Mouse (Mus musculus): ENCODE results near the gene Map2k3. TPM values are rescaled to one million over a fixed set of nuclear protein-coding genes. Genes with fewer than 3 reads are reported as not detected.
"Not testable (repeated sequence)": the region's sequence is repeated elsewhere in the genome, so short reads cannot be mapped to it uniquely, and the experiment has no call there.

The Map2k3 gene
- 100 to 1,000 TPM; 105 to 173 TPM for total RNA-seq (2021)
- long read RNA-seq, experiment 1, transcript Map2k3-201 (12 exons, 2,198 nt) = major isoform, 262 of 289 reads
- long read RNA-seq, experiment 1, partial matches to known transcripts = 15 of 289 reads
- long read RNA-seq, experiment 1, other reads (novel, unspliced or antisense) = 12 of 289 reads
- long read RNA-seq, experiment 2, transcript Map2k3-201 (12 exons, 2,198 nt) = major isoform, 223 of 240 reads
- long read RNA-seq, experiment 2, partial matches to known transcripts = 9 of 240 reads
- long read RNA-seq, experiment 2, other reads (novel, unspliced or antisense) = 8 of 240 reads

DNA sequence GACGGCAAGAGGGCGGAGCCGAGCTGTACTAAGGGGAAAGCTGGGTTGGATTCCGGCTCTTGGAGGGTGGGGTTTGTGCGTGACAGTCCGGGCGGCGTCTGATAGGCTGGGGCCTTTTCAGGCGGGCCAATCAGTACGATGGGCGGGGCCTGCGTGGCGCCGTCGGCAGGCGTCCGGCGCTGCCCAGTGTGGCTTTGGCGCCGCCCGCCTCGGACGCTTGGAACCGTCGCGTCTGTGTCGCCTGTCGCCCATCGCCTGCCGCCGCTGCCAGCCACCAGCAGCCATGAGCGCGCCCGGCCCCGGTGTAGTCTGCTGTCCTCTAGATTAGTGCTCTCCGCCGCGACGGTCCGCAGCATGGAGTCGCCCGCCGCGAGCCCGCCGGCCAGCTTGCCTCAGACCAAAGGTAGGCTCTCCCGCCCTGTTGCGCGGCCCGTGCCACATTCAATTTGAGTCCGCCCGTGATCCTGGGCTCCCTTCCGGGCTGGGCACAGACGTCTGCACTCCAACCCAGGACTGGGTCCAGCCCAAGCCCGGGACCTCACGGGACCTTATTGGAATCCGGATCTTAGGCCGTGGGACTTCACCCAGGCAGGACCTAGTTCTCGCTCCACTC, at the start of gene Map2k3:
TSS of gene Map2k3 (plus strand) at position 165 of the 613 bp plus-strand sequence.
- DNase-seq (ENCODE audit: low spot score) = peak; percentile 97

DNA sequence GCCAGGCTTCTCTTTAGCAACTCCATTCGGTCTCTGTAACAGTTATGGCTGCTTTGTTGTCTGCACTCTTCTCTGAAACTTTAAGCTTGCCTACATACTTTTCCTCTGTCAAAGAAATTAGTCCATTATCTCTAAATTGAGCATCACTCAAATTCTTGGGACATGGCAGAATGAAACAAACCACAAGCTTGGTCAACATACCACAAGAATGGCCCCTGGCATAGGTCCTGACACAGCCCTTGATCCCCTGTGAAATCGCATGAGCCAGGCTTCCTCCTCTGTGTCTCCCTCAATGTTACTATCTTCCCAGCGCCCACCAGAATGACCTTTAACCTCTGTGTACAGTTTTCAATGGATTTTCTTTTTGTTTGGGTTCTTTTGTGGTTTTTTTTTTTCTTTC, 49.4 kb upstream of the Map2k3 start:
- DNase-seq (ENCODE audit: low spot score) = no peak

DNA sequence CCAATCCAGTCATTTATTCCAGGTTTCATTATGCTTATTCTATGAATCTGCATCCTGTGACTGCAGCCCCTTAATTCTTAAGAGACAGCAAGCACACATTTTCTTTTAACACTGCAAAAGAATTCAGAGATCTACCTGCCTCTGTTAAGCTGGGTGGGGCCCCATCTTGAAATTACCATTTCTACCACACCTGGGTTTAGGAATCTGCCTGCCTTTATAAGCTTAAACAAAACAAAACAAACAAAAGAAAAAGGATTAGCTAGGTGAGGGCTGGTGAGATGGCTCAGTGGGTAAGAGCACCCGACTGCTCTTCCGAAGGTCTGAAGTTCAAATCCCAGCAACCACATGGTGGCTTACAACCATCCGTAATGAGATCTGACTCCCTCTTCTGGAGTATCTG, 44.8 kb upstream of the Map2k3 start:
- DNase-seq (ENCODE audit: low spot score) = not testable (repeated sequence)

DNA sequence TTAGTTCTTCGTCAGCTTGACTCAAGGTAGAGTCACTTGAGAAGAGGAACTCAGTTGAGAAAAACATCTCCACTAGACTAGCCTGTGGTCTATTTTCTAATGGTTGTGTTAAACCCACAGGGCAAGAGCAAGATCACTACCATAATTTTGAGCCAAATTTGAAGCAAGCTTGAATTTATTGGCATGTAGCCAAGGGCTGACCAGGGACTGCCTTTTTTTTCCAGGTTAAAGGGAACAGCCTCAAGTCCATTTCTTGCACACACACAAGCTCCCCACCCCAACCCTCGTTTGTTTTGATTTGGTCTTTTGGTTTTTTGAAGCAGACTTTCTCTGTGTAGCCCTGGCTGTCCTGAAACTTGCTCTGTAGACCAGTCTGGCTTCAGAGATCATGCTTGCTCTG, 42.0 kb upstream of the Map2k3 start:
- no peak for DNase-seq (ENCODE audit: low spot score)

GRCm38 (mm10) chr11:60890286-60890685, 41.5 kb upstream of the Map2k3 start:
- no peak for DNase-seq (ENCODE audit: low spot score)

GRCm38 (mm10) chr11:60890744-60891143, 41.1 kb upstream of the Map2k3 start:
- DNase-seq (ENCODE audit: low spot score) = no peak

DNA sequence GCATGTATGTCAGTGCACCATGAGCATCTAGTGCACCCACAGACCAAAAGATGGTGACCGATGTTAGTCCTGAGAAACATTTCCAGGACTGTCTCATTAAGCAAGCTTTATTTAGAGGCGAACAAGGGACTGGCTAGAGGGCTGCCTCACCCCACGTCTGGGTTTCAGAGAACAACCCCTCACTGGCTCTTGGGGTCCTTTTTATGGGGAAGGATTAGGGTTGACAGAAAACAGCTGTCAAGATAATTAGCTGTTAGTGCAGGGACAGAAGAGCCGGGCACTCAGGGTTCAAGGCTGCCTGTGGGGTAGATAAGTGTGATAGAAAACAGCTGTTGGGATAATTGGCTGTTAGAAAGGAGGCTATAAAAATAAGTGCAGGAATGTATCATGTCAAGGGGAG, 35.9 kb upstream of the Map2k3 start:
- DNase-seq (ENCODE audit: low spot score) = no peak

DNA sequence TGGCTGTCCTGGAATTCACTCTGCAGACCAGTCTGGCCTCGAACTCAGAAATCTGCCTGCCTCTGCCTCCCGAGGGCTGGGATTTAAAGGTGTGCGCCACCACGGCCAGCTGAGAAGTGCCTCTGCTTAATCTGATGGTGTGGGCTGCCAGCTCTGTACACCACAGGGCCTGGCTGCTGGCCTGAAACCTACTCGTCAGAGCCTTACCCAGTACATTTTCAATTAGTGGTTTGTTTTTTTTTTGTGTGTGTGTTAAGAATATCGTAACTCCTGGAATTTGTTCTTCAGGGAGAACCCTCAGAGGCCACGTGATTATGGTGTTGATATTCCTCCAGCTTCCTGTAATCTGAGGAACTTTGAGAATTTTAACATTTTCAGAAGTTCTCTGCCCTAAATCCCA, 29.8 kb upstream of the Map2k3 start:
- no peak for DNase-seq (ENCODE audit: low spot score)

- DNase-seq (ENCODE audit: low spot score) = no peak
Observed at GRCm38 (mm10) chr11:60902486-60902885, 29.3 kb upstream of the Map2k3 start.

DNA sequence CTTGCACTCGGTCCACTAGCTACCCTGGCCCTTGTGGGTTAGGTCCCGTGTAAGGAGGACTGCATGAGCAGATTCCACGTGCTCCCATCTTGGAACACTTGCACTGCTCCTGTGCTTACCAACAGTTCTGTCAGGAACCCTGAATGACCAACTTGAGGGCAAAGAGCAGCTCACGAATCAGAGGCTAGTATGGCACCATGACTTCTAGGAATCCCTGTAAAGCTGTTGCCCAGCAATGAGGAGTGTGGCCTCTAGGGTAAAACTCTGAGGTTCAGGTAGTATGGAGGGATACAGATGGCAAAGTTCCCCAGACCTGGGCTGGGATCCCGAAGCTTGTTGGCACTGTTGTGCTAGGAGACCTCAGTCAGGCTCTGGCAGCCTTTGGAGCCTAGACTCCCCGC, 28.2 kb upstream of the Map2k3 start:
- DNase-seq (ENCODE audit: low spot score) = no peak

DNA sequence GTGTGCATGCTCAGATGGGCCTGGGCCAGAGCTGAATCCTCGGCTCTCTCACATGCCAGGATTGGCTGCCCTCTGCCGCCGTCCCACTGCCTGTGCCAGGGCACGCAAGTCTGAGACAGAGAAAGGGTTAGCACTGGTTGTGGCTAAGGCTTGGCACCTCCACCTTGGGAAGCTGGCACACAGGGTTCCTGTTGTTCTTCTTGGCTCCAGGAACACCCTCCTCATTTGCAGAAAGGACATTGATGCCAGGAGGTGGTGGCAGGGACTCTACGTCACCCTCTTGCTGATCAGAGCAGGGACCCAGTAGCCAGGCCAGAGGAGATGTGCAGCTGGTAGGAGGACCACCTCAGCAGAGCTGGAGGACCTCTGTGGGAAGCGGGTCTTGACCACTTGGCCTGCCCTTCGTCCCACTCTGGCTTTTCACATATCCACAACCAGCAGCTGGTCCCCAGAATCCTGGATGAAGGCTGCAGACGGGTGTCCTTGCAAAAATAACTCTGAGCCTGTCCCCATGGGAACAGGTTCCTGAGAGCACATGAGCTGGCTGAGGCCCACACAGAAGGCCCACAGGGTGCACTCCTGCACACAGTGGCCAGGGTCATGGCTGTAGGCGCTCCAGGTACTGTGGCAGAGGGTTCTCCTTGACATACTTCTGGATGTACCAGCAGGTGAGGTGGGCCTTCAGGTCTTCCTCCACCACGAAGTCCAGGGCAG, 26.3 kb upstream of the Map2k3 start:
- DNase-seq (ENCODE audit: low spot score) = peak; percentile 43

DNA sequence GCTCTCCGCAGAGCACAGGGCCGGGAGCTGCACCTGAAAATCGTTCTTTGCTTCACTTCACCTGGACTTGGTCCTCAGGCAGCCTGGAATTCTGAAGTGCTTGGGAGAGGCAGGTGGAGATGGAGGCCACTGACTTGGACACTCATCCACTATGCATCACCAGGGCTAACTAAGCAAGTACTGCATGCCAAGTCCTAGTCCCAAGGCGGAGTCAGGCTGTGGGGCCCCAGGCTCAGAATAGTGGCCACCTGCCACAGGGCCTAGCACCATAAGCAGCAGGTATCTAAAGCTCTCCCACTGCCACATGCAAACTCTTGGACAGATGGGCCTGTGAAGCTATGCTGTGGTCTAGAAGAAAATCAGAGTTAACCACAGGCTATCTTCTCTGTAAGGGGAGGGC, 25.4 kb upstream of the Map2k3 start:
- no peak for DNase-seq (ENCODE audit: low spot score)

DNA sequence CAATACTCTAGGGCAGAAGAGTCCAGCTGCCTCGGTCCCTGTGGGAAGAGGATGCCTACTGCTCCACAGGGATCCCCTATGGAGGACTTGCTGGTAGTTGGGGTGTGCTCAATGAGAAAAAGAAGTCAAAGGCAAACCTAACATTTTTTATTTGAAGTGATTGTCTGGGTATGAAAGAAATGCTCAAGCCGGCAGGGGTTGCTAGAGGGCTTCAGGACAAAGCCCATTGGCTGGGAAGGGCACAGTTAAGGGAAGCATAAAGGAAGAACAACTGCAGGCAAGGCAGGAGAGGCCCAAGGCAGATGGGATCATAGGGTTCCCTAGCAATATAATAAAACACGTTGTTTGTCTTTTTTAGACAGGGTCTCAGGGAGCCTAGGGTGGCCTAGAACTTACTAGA, 23.8 kb upstream of the Map2k3 start:
- no peak for DNase-seq (ENCODE audit: low spot score)

GRCm38 (mm10) chr11:60909626-60910025, 22.2 kb upstream of the Map2k3 start:
- DNase-seq (ENCODE audit: low spot score) = no peak

DNA sequence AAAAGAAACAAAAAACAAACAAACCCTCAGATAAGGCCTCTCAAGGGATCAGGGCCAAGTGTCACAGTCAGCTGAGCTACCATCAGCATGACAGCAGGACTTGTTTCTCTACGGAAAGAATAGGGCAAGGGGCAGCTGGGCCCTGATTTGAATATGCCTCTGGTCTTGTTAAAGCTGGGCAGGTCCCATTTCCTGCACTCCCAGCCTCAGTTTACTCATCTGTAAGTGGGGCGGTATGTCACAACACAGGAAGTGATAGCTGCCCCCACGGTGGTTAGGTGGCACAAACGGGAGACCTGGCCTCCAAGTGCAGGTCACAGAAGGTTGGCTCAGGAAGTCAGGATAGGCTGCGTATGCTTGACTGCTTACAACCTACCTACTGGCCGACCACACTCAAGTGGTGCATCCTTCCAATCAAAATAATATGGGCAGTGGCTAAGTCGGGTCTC, 19.3 kb upstream of the Map2k3 start:
- no peak for DNase-seq (ENCODE audit: low spot score)

DNA sequence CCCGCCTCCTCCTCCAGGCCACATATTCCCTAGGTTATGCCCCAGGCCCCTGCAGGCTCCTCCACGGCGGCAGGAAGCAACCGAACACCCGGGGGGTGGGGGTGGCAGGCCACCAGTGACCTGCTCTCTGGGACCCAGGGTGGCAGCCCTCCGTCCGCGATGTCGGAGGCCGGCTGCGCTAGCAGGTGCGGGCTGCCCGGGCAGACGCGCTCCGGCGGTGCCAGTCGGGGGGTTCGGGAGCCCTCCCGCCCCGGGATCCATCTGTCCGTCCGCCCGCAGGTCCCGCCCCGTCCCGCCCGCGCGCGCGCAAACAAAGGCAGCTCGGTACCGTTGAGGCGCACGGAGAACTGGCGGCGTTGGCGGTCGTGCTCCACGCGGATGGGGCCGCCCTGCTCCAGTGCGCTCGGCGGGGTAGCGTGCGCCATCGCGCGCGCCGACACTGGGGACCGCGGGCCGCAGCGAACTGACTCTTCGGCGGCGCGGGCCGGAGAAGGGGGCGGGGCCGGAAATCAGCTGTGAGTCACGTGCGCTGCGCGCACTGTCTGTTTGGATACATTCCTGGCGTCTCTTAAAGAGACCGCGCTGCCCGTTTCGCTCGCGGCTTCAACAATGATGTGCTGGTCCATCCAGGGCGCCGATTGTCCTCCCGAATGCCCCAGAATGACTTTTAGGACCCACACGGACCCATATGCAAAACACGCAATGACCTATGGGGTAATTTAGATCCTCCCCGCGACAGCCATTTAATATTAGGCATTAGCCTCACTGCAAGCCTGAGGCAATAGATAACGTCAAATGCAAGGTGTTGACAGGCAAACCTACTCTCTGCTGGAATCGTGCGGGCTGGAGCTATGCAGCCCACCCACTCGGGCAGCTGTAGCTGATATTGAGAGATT, 18.3 kb upstream of the Map2k3 start:
- peak; percentile 90 for DNase-seq (ENCODE audit: low spot score)

GRCm38 (mm10) chr11:60914491-60914890, 17.3 kb upstream of the Map2k3 start, which contains the start of gene Natd1:
Gene Natd1 (minus strand): TSS chr11:60914750.
- DNase-seq (ENCODE audit: low spot score) = no peak

- DNase-seq (ENCODE audit: low spot score) = no peak
Observed at GRCm38 (mm10) chr11:60915201-60915600, 16.6 kb upstream of the Map2k3 start.

DNA sequence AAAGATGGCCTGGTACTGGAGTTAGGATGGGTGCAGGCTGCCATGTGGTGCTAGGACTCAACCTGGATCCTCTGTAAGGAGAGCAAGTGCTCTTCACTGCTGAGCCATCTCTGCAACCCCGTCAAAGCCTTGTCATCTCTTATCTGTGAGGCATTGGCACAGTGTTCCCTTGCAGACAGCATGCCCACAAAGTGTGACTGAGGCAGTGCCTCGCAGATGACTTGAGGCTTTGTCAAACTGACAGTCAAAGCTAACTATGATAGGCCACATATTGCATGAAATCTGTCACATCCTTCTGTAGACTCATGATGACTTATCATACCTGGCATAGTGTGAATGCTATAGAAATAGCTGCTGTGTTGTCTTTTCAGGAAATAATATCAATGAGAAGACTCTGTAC, 11.8 kb upstream of the Map2k3 start:
- no peak for DNase-seq (ENCODE audit: low spot score)

GRCm38 (mm10) chr11:60922195-60922594, 9.6 kb upstream of the Map2k3 start:
- no peak for DNase-seq (ENCODE audit: low spot score)

DNA sequence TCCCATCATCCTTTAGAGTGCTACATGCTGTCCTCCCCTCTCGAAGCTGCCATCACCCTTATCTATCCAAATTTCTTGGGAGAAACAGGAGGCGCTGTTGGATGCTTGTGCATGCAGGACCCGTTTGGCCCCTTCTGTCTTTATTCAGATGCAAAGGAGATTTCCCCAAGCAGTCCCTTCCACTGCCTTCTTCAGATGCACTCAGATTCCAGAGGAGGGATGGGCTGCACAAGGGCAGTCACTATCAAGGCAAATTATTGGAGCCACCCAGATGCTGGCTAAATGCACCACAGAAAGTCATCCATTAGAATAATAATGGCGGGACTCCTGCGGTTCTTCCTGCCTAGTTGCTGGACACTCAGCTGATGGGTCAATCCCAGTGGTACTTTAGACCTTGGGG, 8.9 kb upstream of the Map2k3 start:
- no peak for DNase-seq (ENCODE audit: low spot score)

- no peak for DNase-seq (ENCODE audit: low spot score)
Observed at GRCm38 (mm10) chr11:60924498-60924897, 7.3 kb upstream of the Map2k3 start.

Data from gastrocnemius, adult 18-20 months (tissue).